Mouse (Mus musculus) gastrocnemius, adult 2 months (tissue): ENCODE data around the gene Rnf145. TPM values are rescaled to one million over a fixed set of nuclear protein-coding genes. Genes with fewer than 3 reads are reported as not detected.
A peak's percentile ranks its signal among the peaks of the same experiment; 100 is the strongest.
"Not testable (repeated sequence)": the region's sequence is repeated elsewhere in the genome, so short reads cannot be mapped to it uniquely, and the experiment has no call there.

Experiments used
- DNase-seq: peaks from one replicate; pipeline ENCODE4 v3.0.0; 2022
- H3K27ac ChIP-seq: fragments of 200-600 bp; 2 replicates; pipeline ENCODE4 v1.8.1; 2022; ENCODE audit warnings: mild to moderate bottlenecking
- H3K4me3 ChIP-seq: fragments of 200-600 bp; 2 replicates; pipeline ENCODE4 v1.8.1; 2022; ENCODE audit warnings: mild to moderate bottlenecking, moderate library complexity
- CTCF ChIP-seq: fragments of 200-600 bp; IDR thresholded peaks from 2 replicates; pipeline ENCODE4 v1.8.1; 2022; ENCODE audit warnings: antibody characterized with exemption, mild to moderate bottlenecking, moderate library complexity
- intact Hi-C: fragments of 180-260 bp; cut with DNase I; formaldehyde crosslinking; loops from one replicate; pipeline ENCODE4 v1.15.1; 2025
- total RNA-seq, 2 experiments: library from RNA; stranded (reverse); gene quantifications; 2 replicates each; pipeline ENCODE4 v1.2.3; 2021

The Rnf145 gene
- total RNA-seq, 2 experiments from 2014 or later: 6.0 to 7.3 TPM

DNA sequence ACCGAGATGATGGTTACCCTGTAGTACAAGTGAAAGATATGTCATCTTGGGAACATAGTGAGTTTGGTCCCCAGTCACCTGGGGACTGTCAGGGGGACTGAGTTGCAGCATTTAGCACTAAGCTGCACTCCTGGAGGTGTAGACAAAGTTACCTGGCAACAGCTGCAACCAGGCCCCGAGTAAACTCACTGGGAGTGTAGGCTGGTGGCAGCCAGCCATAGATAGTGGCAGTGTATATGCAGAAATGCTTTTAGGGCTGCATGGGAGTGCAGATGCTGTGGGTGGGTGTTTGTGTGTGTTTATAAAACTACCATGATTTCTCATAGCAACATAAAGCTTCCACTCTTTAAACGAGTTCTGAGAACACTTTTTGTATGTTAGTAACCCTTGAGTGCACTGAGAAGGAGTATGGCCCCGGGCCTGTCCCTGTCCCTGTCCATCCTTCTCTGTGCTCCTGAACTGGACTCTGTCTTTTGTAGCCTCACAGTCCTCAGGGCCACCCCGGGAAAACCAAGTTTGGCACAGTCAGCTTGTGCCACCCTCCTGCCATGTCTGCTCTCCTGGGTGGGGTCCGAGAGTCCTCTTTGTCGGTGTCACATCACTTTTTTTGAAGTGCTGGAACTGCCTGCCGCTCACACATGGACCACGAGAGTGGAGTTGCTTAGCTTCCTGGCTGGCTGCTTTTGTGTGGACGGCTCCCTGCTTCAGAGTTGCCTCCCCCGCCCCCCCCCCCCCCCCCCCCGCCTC lies 43.8 kb downstream of the Rnf145 start:
- no peak for DNase-seq
- no peak overlapping the region for H3K27ac ChIP-seq
- intact Hi-C loops: no loop called here
- no peak for TF ChIP-seq CTCF
- H3K4me3 ChIP-seq: no peak overlapping the region

DNA sequence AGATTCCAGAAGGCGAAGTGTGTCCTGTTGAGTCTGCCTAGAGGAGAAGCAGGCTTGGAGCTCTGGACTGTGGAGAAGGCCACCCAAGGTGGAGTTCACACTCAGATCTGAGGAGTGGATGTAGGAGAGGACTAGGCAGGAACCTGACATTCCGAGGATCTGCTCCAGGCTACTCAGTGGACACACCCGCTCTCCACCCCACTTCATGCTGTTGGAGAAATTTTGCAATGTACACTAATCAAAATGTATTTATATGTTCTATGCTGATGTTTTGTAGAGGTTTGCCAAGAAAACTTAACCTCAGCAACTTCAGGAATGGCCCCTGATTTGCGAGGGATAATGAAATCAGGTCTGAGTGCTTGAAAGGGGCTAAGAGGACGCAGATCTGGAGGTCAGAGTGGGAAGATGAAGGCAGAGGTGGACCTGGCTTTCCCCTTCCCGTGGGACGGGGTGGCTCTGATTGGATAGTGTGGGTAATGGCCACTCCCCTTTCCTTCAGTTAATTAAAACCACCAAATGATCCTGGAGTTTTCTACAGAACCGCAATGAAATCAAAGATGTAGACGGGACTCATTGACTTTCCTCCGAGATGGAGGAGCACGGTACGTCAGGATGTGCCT lies 45.6 kb downstream of the Rnf145 start:
- no peak for TF ChIP-seq CTCF
- intact Hi-C loops: no loop called here
- no peak overlapping the region for H3K4me3 ChIP-seq
- no peak overlapping the region for H3K27ac ChIP-seq
- DNase-seq: no peak

DNA sequence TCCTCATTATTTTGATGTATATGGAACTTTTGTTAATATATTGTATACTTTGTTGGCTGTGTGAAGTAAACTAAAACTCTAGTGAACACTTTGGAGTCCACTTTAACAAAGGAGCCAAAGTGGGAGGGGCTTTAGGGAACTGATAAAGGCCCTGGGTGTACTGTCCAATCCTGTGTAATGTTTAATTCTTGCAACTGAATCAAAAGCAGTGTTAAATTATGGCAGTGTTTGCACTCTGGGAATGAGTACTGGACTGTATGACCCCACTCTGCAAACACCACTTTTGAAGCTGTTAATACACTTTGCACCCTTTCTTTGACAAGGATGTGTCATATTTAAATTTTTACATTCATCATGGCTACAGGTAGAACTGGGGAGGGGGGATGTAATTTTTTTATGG lies 46.2 kb downstream of the Rnf145 start:
- DNase-seq: no peak
- H3K4me3 ChIP-seq: no peak overlapping the region
- intact Hi-C loops: no loop called here
- no peak overlapping the region for H3K27ac ChIP-seq
- no peak for TF ChIP-seq CTCF

DNA sequence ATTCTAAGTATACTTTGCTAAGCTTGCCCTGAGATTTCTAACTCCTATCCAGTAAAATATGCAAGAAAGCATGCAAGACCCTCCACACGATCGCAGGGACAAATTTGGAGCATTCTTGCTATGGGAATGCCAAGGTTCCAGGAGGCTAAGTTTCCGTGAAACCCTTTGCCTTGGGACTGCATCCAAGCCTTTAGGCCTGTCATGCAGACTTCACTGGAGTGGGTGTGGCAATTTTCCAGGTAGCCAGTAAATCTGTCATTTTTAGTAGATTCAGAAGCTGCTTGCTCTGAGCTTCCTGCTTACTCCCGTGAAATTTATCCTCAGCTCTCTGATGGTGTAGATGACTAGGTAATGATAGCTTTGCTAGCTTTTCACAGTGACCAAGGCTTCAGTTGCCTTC lies 51.6 kb downstream of the Rnf145 start:
- DNase-seq, H3K27ac ChIP-seq, intact Hi-C loops, H3K4me3 ChIP-seq: not testable (repeated sequence)

DNA sequence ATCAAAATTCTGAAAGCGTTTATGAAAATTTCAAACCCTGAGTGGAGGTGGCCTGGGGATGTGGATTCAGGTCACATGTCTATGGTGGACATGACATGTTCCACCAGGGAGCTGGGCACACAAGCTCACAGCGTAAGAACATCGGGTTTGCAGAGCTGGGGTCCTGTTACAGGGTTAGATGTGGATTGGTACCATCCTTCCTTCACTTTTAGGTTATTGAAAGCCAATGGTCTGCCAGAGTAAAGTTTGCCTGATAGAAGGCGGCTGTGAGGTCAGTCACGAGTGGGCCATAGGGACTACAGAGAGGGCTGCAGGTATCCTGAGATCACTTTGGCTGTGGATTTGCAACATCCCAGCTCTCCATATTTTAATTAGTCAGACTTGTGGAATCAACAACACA lies 54.0 kb downstream of the Rnf145 start:
- no peak for DNase-seq
- TF ChIP-seq CTCF: no peak
- no peak overlapping the region for H3K27ac ChIP-seq
- intact Hi-C loops: no loop called here
- H3K4me3 ChIP-seq: no peak overlapping the region

DNA sequence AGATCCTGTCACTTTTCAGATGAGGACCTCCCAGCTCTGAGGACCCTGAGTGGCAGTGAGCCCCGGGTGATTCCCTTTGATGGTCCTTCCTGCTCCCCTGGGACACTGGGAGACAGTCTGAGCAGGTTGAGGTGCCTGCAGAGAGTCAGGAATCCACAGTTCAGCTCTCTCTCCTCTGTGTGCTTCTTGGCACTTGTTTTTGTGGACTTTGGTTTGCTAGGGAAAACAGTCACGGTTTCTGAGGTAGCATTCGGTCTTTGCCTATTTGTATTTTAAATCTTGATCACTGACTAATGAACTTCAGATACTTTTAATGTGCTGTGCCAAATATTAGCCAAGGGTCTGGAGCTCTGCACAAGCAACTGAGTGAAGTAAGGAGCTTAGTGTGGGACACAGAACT lies 54.6 kb downstream of the Rnf145 start:
- intact Hi-C loops: no loop called here

DNA sequence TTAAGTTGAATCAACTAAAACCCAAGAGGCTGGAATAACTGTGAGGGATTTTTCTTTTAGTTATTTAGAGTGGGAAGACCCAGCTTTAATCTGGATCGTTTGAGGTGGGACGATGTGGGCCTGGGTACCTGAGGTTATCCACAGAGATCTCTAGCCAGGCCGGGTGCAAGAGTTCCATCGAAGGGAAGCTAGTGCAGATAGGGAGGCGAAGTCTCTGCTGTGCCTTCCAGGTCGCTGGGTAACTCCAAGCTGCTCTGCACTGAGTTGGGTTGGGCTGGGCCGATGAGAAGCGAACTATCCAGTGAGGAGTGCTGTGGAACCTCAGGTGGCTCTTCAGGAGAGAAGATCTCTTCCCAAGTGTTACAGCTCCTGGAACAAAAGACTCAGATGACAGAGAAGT lies 55.6 kb downstream of the Rnf145 start:
- TF ChIP-seq CTCF: no peak
- intact Hi-C loops: no loop called here
- H3K27ac ChIP-seq: no peak overlapping the region
- DNase-seq: no peak
- H3K4me3 ChIP-seq: no peak overlapping the region

More for the DNA sequence above, 54.6 kb downstream of the Rnf145 start:
- no peak overlapping the region for H3K4me3 ChIP-seq
- DNase-seq: no peak
- no peak for TF ChIP-seq CTCF
- no peak overlapping the region for H3K27ac ChIP-seq

DNA sequence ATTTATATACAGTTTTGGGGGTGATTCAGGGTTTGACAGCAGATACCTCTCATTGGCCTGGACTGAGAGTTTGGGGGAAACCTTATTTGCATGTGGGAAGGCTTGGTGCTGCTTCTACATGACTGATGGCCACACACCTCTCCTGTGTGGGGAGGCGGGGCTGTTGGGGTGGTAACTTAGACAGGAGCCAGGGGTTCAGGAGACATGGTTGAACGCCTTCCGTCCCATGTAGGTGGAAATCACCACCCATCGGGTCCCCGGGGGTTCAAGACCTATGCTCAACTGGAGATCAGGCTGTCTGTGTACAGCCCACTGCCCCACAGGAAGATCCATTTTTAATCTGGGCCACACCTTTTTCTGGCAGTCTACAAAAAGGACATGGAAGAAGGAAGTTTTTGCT lies 56.1 kb downstream of the Rnf145 start:
- H3K27ac ChIP-seq: no peak overlapping the region
- no peak for DNase-seq
- intact Hi-C loops: no loop called here
- no peak for TF ChIP-seq CTCF
- H3K4me3 ChIP-seq: no peak overlapping the region

DNA sequence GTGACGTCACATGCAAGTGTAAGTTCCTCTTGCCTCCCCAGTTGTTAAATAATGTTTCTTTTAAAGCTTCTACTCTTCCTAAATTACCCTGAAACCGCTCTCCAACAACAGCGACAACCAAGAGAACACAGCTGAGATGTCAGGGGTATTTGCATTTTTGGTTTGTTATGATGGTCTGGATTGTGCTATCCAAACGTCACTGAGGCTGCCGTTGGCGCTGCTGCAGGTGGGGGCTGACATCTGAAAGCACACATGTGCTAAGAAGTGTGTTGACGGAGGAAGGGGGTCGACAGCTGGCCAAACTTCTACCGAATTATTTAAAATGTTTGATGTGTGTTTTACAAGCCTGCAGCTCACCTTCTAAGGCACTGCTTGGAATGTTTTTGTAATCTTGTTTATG lies 59.1 kb downstream of the Rnf145 start:
- no peak overlapping the region for H3K27ac ChIP-seq
- no peak for TF ChIP-seq CTCF
- intact Hi-C loops: no loop called here
- no peak for DNase-seq
- H3K4me3 ChIP-seq: no peak overlapping the region

DNA sequence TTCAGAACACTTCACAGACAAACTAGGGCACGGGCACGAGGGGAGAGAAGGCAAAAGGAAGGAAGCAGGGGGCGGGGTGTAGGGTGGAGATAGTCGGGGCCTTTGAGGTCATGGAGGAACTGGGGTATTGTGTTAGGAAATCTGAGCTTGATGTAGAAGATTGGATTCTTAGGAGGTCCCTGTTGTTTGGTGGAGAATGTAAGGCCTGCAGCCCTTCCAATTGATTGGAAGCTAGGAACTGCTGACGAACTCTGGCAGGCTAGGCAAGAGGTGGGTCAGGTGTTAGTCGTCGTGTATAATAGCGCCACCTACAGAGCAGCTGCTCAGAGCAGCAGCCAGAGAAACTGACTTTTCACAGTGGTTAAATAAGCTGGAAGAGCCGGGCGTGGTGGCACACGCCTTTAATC lies 62.5 kb downstream of the Rnf145 start:
- peak; percentile 65 for TF ChIP-seq CTCF
- intact Hi-C loops: loop anchor here (10.0 kb wide), 1 partner anchor 1304 kb away; no protein-coding TSS in a partner anchor
- H3K4me3 ChIP-seq: peak overlapping the region; percentile 40
- peak; percentile 50 for DNase-seq
- peak overlapping the region; percentile 24; the same call in 1 of the 2 replicates for H3K27ac ChIP-seq

DNA sequence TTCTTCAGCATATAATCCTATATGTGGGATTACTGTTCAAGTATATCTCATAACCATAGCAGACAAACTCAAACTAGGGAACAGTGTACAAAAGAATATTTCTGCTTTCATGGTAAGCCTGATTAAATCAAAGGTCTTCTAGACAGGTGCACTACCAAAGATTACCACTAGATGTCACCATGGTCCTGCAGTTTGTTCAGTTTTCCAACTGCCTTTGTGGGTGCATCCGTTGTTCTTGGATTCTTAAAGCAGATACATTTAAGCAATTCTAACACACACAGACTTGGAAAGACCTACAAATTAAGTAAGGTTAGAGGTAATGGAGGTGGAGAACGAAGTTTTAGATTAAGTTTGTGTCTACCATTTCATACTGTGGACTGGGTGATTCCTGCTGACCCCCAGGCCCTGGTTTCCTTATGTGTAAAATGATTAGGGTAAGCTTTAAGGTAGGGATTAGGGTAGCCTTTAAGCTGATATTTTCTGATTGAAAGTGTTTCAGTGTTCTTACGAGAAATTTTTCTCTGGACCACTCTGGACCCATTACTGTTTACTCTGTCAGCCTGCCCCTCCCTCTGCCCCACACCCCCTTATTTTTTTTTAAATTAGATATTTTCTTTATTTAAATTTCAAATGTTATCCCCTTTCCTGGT lies 67.4 kb downstream of the Rnf145 start:
- Histone ChIP-seq H3K27ac (no peak overlapping the region), H3K4me3 (no peak overlapping the region)
- peak; percentile 47 for DNase-seq
- TF ChIP-seq CTCF: peak; percentile 94
- intact Hi-C loops: loop anchor here (10.0 kb wide), 1 partner anchor 1299 kb away; no protein-coding TSS in a partner anchor

DNA sequence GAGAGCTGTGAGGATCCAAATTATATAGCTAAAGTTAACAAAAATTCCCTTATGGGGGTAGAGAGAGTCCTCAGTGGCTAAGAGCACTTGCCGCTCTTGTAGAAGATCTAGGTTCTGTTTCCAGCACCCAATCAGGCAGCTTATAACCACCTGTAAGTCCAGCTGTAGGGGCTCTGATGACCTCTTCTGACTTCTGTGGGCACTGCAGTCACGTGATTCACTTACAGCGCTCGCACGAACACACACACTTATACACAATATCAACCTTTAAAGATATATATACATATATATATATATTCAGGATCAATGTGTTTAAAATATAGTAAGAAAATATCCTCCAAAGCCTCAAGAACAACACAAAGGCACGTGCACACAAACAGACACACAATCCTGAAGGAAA lies 74.3 kb downstream of the Rnf145 start:
- H3K27ac ChIP-seq: no peak overlapping the region
- no peak for DNase-seq
- intact Hi-C loops: no loop called here
- no peak overlapping the region for H3K4me3 ChIP-seq
- TF ChIP-seq CTCF: no peak

DNA sequence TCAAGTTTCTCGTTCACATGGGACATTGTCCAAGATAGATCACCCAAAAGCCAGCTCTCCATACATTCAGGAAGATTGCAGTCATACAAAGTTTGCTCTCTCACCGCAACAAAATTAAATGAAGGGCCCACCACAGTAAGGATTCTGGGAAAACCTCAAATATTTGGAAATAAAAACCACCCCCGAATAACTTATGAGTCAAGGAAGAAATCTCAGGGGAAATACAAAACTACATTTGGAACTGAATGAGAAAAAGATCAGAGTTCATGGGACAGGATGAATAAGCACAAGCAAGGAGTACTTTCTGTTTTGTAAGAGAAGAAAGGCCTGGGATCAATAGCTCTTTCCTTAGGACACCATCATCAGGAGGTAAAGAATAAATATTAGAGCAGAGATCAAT lies 76.0 kb downstream of the Rnf145 start:
- no peak for TF ChIP-seq CTCF
- no peak overlapping the region for H3K4me3 ChIP-seq
- intact Hi-C loops: no loop called here
- DNase-seq: no peak
- no peak overlapping the region for H3K27ac ChIP-seq
